Mouse (Mus musculus) heart, adult 10 weeks (tissue): ENCODE results near the gene Gm21319. TPM values are rescaled to one million over a fixed set of nuclear protein-coding genes. Genes with fewer than 3 reads are reported as not detected.

Experiments
- polyA plus RNA-seq: library from polyadenylated mRNA; stranded (reverse); fragments of 350-450 nt; fragmentation: Illumina TruSeq; extraction: RNeasy Lipid Tissue Mini Kit (QIAGEN cat#74804); gene quantifications from one replicate; pipeline ENCODE4 v1.2.3, GENCODE M21; 2014; ENCODE audit warnings: low read depth, low replicate concordance

The Gm21319 gene
- polyA plus RNA-seq = not detected

DNA sequence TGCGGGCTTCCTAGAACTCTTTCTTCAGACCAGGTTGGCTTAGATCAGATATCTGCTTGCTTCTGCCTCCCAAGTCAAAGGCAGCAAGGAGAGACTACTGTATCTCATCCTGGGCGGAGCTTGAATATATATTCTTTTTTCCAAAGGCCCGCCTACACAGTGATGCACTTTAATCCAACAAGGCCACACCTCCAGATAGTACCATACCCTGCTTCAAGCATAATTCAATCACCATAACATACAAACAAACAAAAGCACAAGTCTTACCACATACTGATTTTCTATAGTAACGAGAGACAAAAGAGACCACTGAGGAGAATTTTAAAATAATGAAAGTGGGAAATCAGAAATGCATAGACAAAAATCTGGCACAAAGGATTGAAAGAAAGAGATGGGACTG is at the start of gene Gm21319:
TSS of gene Gm21319 (minus strand) at position 101 of the 400 bp plus-strand sequence.

DNA sequence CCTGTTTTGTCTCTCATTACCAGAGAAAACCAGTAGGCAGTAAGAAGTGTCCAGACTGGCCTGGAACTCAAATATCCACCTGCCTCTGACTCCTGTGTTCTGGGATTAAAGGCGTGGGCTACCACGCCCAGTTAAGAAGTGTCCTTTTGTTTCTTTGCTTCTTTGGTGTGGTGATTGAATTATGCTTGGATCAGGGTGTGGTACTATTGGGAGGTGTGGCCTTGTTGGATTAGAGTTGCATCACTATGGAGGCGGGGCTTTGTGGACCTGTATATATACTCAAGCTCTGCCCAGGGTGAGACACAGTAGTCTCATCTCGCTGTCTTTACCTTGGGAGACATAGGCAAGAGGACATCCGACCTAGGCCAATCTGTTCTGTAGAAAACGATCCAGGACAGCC is 40.7 kb upstream of the Gm21319 start, which contains the start of gene BB287469:
TSS of gene BB287469 (plus strand) at position 301 of the 400 bp plus-strand sequence.

DNA sequence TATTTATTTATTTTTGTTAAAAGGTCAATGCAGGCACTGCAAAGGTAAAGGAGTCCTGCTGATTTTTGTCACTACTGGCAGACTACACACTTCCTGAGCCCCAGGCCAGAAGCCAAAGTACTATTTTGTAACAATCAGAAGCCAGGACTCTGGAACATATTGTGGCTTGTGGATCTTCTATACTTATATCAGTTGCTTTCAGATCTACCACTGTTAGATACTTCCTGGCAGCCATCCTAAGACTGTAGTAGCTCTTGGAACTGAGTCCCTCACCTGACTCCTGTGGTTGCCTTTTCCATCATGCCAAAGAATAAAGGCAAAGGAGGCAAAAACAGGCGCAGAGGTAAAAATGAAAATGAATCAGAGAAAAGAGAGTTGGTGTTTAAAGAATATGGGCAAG is 19.7 kb upstream of the Gm21319 start, which contains the start of gene Gm21936:
TSS of gene Gm21936 (plus strand) at position 301 of the 400 bp plus-strand sequence.

Other genes starting within 250 kb of the Gm21319 start
- not detected for gene Oog1, start 173.1 kb downstream of the Gm21319 start, polyA plus RNA-seq
- gene Gm4027, start 156.9 kb downstream of the Gm21319 start, polyA plus RNA-seq = not detected
- not detected for gene Gm16381, start 131.1 kb downstream of the Gm21319 start, polyA plus RNA-seq
- not detected for gene Gm21936, start 19.8 kb upstream of the Gm21319 start, polyA plus RNA-seq
- not detected for gene BB287469, start 40.8 kb upstream of the Gm21319 start, polyA plus RNA-seq
- not detected for gene Gm2001, start 66.6 kb upstream of the Gm21319 start, polyA plus RNA-seq
- not detected for gene Gm2016, start 98.3 kb upstream of the Gm21319 start, polyA plus RNA-seq
- gene Gm2022, start 119.6 kb upstream of the Gm21319 start, polyA plus RNA-seq = not detected
- not detected for gene Gm2035, start 144.1 kb upstream of the Gm21319 start, polyA plus RNA-seq
- not detected for gene Gm2042, start 178.3 kb upstream of the Gm21319 start, polyA plus RNA-seq
- not detected for gene Gm2075, start 236.1 kb upstream of the Gm21319 start, polyA plus RNA-seq
- not detected for gene Gm6803, start 243.0 kb upstream of the Gm21319 start, polyA plus RNA-seq